ENCODE assay signal across 11 mouse cellular contexts in the genomic region with DNA sequence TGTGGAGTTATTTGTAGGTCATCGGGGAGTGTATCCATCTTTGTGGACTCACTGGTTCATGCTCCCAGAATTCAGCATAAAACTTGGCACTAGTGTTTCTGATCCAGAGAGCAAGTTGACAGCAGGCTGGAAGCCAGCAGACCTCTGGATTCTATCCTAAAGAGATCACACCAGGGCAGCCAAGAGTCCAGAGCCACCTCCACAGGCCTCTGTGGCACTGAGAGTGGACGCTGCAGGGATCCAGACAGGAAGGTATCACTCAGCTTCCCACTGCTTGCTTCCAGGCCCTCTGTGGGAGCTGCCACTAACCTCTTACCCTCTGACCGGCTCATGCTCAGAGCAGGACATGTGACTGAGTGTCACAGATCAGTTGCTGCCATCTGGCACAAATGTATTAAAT.
A peak's percentile ranks its signal among the peaks of the same experiment; 100 is the strongest.
DNase-seq lines count a peak whose midpoint lies in the region; ATAC-seq and TF ChIP-seq lines count a peak whose summit lies in the region.
"Had no signal": no experiment of that assay in that cellular context is flagged by ENCODE, and none has a peak within 500 bp of the region (broad histone marks: within the 10 kb centered on the region; RNA-seq: fewer than 3 reads in every experiment).

No protein-coding gene starts in this region.

- H3K4me2 ChIP-seq in heart, embryonic 11.5 days = no peak overlapping the region
- no peak overlapping the region for H3K4me2 ChIP-seq in kidney, postnatal 0 days (ENCODE audit: low read length)

- peak; percentile 25 for DNase-seq in heart, adult 8-10 months (ENCODE audit: low spot score)
- peak; percentile 59 for DNase-seq in cerebellum, adult 11-12 months
- peak; percentile 48 for DNase-seq in heart, postnatal 10 days
- no peak for DNase-seq in kidney, postnatal 0 days (ENCODE audit: low spot score)
- DNase-seq in embryo, embryonic 10 days (ENCODE audit: low spot score) = no peak
- DNase-seq in c-Kit-positive CD71-positive TER-119-positive erythroid progenitor cells, embryonic 14.5 days (ENCODE audit: low spot score) = no peak
- DNase-seq in yolk sac, embryonic 10.5 days (ENCODE audit: low spot score) = no peak
- DNase-seq: right cerebral cortex, postnatal 4 days; thymus, adult 2 months had no signal

- TF ChIP-seq CTCF in kidney, postnatal 0 days (IDR thresholded peaks at IDR 0.05; ENCODE audit: low read depth) = no peak

- H3K36me3 ChIP-seq in heart, embryonic 11.5 days (ENCODE audit: control insufficient read depth, insufficient read depth, low read length) = no peaks in the 10 kb centered on the region
- H3K36me3 ChIP-seq in kidney, postnatal 0 days (ENCODE audit: insufficient read depth, low read length) = no peaks in the 10 kb centered on the region
- H3K36me3 ChIP-seq: forebrain, embryonic 10.5 days had no signal

- no peaks in the 10 kb centered on the region for H3K9me3 ChIP-seq in heart, embryonic 11.5 days (replicated peaks; ENCODE audit: control insufficient read depth, low read length)
- H3K9me3 ChIP-seq in kidney, postnatal 0 days (replicated peaks; ENCODE audit: low read length) = no peaks in the 10 kb centered on the region
- H3K9me3 ChIP-seq: forebrain, embryonic 10.5 days had no signal

- WGBS in heart, embryonic 11.5 days (ENCODE audit: insufficient replicate concordance) = 78% methylated on average over 3 of the region's 3 CpGs
- 36% methylated on average over 3 of the region's 3 CpGs for WGBS in kidney, postnatal 0 days

- no peak overlapping the region for H3K4me3 ChIP-seq in heart, embryonic 11.5 days (ENCODE audit: low read depth, low read length)
- no peak overlapping the region for H3K4me3 ChIP-seq in kidney, postnatal 0 days (replicated peaks; ENCODE audit: low read depth, low read length)
- H3K4me3 ChIP-seq: forebrain, embryonic 10.5 days had no signal

- ATAC-seq in heart, embryonic 11.5 days (replicated peaks; ENCODE audit: insufficient number of reproducible peaks, low FRiP score, low TSS enrichment) = no peak
- ATAC-seq in kidney, postnatal 0 days (replicated peaks; ENCODE audit: low FRiP score, low read depth) = 0 out of 2 replicates have a peak, but pooled peaks have one; percentile 29

- intact Hi-C loops in heart, postnatal 10 days (cut with DNase I) = no loop called here

- no peak overlapping the region for H3K9ac ChIP-seq in heart, embryonic 11.5 days (ENCODE audit: low read depth, low read length)
- H3K9ac ChIP-seq in kidney, postnatal 0 days (ENCODE audit: low read depth, low read length) = no peak overlapping the region

- H3K4me1 ChIP-seq in heart, embryonic 11.5 days (ENCODE audit: control insufficient read depth, insufficient read depth, low read length) = no peaks in the 10 kb centered on the region
- no peaks in the 10 kb centered on the region for H3K4me1 ChIP-seq in kidney, postnatal 0 days (replicated peaks; ENCODE audit: insufficient read depth, low read length)
- H3K4me1 ChIP-seq: forebrain, embryonic 10.5 days had no signal

- no peaks in the 10 kb centered on the region for H3K27me3 ChIP-seq in heart, embryonic 11.5 days (ENCODE audit: control insufficient read depth, insufficient read depth, low read length)
- no peaks in the 10 kb centered on the region for H3K27me3 ChIP-seq in kidney, postnatal 0 days (ENCODE audit: insufficient read depth, low read length)

- H3K27ac ChIP-seq in heart, embryonic 11.5 days (ENCODE audit: low read depth, low read length) = no peak overlapping the region
- no peak overlapping the region for H3K27ac ChIP-seq in kidney, postnatal 0 days

Comparison
In these comparisons a context has a peak if more than half of its experiments do, and no peak if none do; other contexts are left out.
1. DNase-seq: peak in heart, adult 8-10 months (single experiment), cerebellum, adult 11-12 months (single experiment) and heart, postnatal 10 days (2 of 2); none in kidney, postnatal 0 days (single experiment), embryo, embryonic 10 days (single experiment), c-Kit-positive CD71-positive TER-119-positive erythroid progenitor cells, embryonic 14.5 days (single experiment) and yolk sac, embryonic 10.5 days (single experiment).